Mouse (Mus musculus) adrenal gland, postnatal 14 days (tissue): ENCODE results near the gene Bex1. TPM values are rescaled to one million over a fixed set of nuclear protein-coding genes. Genes with fewer than 3 reads are reported as not detected.

Source experiments
- DNase-seq: peaks from one replicate; pipeline ENCODE4 v3.0.0; 2021; ENCODE audit warnings: mixed read lengths
- microRNA-seq, 2 experiments: library from miRNA; unstranded; fragments of <30 nt; microRNA quantifications; one replicate each; pipeline ENCODE4 v1.2.0; 2021
- total RNA-seq: library from RNA; stranded (reverse); gene quantifications from 2 replicates; pipeline ENCODE4 v1.2.3, GENCODE M21; 2021

Gene Bex1
- total RNA-seq, 1 experiment from 2014 or later = 9.5 TPM

DNA sequence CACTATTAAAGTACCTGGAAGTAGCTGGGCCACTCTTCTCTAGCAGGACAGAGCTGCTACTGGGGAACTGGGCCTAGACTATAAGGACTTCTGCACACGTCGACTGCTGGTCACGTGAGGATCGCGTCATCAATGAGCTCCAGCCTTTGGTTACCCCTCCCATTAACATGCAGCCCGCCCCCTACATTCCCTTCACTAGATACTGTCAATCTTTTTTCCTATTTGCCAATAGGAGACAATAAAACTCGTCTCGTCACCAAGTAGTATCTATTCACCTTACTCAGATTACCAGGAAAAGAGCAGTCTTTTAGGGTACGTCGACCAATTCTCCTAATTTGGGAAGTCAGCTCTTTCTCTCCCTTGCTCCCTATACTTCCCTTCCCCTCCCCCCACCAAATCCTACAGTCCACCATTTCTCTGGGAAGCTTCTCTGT, 43.2 kb downstream of the Bex1 start, which contains the start of gene Tceal8:
Tceal8 (minus strand) TSS at position 225 of the 434 bp plus-strand sequence.
- DNase-seq = peak; percentile 84

DNA sequence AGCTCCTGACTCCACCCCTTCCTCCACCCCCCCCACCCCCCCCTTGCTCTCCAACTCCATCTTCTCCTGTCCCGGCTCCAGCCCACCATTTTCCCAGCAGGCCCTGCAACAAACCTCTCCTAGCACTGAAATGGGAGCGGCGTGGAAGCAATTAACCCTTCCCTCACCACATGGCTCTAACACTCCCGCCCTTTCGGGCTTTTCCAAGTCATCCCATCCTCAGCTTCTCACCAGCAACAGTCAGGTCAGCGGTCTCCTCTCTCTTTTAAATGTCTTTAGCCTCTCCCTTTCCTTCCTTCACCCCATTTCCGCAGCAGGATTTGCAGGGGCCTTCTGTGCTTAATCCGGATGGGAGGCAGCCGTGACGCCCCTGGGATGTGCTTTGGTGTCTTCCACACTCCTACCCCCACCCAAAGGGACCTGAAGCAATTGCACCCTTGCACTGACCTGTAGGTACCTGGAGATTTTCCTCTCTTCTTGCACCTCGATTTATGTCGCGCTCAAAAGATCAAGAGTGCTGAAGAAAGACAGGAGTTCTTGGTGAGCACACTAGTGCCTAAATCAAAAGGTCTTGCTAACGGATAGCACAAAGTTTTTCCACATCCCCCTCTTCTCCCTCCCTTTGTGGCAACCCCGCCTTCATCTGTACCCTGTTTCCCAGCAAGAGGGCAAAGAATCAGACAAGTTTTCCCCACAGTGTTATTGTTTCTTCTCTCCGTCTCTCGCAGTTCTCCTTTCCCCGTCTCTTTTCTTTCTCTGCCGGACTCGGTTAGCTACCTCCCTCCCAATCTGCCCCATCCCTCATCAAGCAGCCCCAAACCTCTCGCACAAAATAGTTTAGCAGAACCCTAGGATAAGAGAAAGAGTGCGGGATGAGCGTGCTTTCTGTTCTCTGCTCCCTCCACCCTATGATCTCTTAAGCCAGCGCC, 43.9 kb downstream of the Bex1 start:
- peak; percentile 78 for DNase-seq

DNA sequence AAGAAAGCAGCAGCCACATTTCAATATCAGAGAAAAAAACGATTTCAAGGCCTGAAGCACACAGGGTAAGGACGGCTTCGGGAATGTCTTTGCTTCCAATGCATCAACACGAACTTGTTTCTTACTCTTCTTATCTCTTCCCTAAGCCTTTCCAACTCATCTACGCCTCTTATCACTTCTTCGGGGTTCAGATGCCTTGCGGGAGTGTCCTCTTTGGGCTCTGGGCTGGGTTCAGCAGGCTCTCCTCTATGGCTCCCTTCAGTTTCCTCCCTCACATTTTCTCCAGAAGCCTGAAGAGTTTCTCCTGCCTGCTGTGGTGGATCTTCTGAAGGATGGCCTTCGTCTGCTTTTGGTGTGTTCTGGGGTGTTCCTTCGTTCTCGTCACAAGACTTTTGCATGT, 44.7 kb downstream of the Bex1 start:
- DNase-seq = no peak

Small RNA genes within 50 kb of the gene (microRNA-seq; reads per million reads assigned to microRNA genes)
- 0 reads per million in 2 experiments for gene Mir6383

Other genes starting within 250 kb of the Bex1 start
- gene Arxes2, start 221.7 kb downstream of the Bex1 start, total RNA-seq = 52.8 and 58.7 TPM in 2 replicates
- gene Arxes1, start 182.1 kb downstream of the Bex1 start, total RNA-seq = 20.4 and 23.2 TPM in 2 replicates
- 28.4 and 33.0 TPM in 2 replicates for gene Bex2, start 147.3 kb downstream of the Bex1 start, total RNA-seq
- gene Nxf3, start 130.3 kb downstream of the Bex1 start, total RNA-seq = not detected in 2 replicates
- gene Bex4, start 76.5 kb downstream of the Bex1 start, total RNA-seq = 13.8 and 14.8 TPM in 2 replicates
- gene Tceal8, start 43.2 kb downstream of the Bex1 start, total RNA-seq = 53.7 and 57.7 TPM in 2 replicates
- 1.1 and 1.7 TPM in 2 replicates for gene Tceal5, start 11.6 kb downstream of the Bex1 start, total RNA-seq
- not detected in 2 replicates for gene Tceal7, start 734 bp downstream of the Bex1 start, total RNA-seq
- gene Tceal9, start 29.6 kb upstream of the Bex1 start, total RNA-seq = 308 and 347 TPM in 2 replicates
- gene Bex3, start 54.7 kb upstream of the Bex1 start, total RNA-seq = 190 and 238 TPM in 2 replicates